Mouse (Mus musculus): ENCODE measurements at regions not wholly inside any gene's neighbourhood (a gene's known extent, or its start where the extent isn't known, plus 50 kb on each side); places are given as distances from the start of the nearest gene placed in this dataset.

GRCm38 (mm10) chr12:16068940-16069339 is 252.2 kb upstream of the Trib2 start:
- DNase-seq (ENCODE audit: low spot score in 2 of 2): peak; percentile 13 to 14

- no peak for DNase-seq (ENCODE audit: low spot score in 2 of 2)
Observed at GRCm38 (mm10) chr12:16062689-16063088, 246.0 kb upstream of the Trib2 start.

- DNase-seq (ENCODE audit: low spot score in 2 of 2): no peak
Observed at GRCm38 (mm10) chr12:16060461-16060860, 243.7 kb upstream of the Trib2 start.

DNA sequence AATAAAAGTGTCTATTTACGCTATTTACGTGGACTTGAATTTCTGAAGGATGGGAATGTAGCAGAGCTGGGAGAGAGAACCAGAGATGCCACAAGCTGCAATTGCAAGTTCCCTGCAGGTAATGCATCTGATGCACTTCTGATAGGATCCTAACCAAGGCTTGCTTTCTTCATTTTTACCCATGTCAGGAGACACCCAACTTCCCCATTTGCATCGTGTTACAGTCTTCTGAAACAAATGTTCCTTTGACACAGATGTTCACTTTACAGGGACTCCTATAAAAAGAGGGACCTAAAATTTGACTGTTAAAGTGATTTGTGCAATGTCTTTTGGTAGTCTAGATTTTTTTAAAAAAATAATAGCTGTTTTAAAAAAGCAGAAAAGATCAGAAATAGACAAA is 241.5 kb upstream of the Trib2 start:
- no peak for DNase-seq (ENCODE audit: low spot score in 2 of 2)

DNA sequence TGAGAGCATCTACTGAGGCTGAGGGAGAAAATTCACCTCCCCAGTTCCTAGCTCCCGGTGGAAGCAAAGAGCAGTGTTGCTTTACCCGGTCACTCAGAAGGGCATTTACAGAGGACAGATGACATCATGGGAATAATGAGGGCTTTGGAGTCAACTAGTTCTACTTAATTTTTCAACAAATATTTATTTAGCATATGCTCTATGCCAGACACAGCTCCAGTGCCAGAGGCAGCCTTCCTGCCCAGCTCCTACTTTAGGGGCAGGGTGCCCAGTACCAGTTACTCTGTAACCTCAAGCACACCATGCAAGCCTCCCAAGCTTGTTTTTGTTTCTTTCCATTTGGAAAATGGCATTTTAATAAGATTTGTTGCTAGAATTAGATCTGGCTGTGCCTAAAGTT is 240.1 kb upstream of the Trib2 start:
- DNase-seq (ENCODE audit: low spot score in 2 of 2): no peak

DNA sequence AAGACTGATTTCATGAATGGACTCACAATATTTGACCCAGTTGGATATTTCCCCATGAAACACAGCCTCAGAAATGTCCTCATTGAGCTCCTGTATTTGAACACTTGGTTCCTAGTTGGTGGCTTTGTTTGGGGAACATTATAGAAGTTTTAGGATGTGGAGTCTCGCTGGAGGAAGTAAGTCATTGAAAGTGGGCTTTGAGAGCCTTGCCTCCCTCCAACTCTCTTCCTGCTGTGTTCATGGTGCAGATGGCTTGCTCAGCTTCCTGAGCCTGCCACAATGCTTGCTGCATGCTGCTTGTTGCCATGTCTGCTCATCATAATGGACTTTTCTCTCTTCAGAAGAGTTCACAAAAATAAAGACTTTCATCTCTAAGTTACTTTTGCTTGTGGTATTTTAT is 239.5 kb upstream of the Trib2 start:
- no peak for DNase-seq (ENCODE audit: low spot score in 2 of 2)

- no peak for DNase-seq (ENCODE audit: low spot score in 2 of 2)
Observed at GRCm38 (mm10) chr12:16054591-16054990, 237.9 kb upstream of the Trib2 start.

- no peak for DNase-seq (ENCODE audit: low spot score in 2 of 2)
Observed at GRCm38 (mm10) chr12:16053735-16054134, 237.0 kb upstream of the Trib2 start.

GRCm38 (mm10) chr12:16052998-16053397 is 236.3 kb upstream of the Trib2 start:
- DNase-seq (ENCODE audit: low spot score in 2 of 2): no peak

- DNase-seq (ENCODE audit: low spot score in 2 of 2): no peak
Observed at GRCm38 (mm10) chr12:16052353-16052752, 235.6 kb upstream of the Trib2 start.

GRCm38 (mm10) chr12:16051439-16051838 is 234.7 kb upstream of the Trib2 start:
- no peak for DNase-seq (ENCODE audit: low spot score in 2 of 2)

DNA sequence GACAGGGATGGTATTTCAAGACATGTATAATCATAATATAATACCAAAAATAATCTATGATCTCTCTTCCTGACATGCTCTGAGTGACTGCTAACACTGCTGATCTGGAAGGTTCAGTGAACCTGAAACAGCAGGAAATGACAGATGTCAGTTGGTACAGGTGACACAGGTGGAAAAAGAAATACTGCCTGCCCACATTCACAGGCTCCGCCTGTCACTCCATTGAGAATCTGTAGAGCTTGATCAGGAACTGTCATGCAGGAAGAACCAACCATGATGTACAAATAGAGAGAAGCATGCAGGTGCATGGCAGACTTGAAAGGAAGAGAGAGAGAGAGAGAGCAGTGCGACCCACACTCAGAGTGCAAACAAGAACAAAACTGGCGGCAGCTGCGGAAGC is 232.8 kb upstream of the Trib2 start:
- no peak for DNase-seq (ENCODE audit: low spot score in 2 of 2)

GRCm38 (mm10) chr12:16046643-16047042 is 229.9 kb upstream of the Trib2 start:
- DNase-seq (ENCODE audit: low spot score in 2 of 2): no peak

GRCm38 (mm10) chr12:16045791-16046494 is 229.2 kb upstream of the Trib2 start:
- DNase-seq (ENCODE audit: low spot score in 2 of 2): no peak

DNA sequence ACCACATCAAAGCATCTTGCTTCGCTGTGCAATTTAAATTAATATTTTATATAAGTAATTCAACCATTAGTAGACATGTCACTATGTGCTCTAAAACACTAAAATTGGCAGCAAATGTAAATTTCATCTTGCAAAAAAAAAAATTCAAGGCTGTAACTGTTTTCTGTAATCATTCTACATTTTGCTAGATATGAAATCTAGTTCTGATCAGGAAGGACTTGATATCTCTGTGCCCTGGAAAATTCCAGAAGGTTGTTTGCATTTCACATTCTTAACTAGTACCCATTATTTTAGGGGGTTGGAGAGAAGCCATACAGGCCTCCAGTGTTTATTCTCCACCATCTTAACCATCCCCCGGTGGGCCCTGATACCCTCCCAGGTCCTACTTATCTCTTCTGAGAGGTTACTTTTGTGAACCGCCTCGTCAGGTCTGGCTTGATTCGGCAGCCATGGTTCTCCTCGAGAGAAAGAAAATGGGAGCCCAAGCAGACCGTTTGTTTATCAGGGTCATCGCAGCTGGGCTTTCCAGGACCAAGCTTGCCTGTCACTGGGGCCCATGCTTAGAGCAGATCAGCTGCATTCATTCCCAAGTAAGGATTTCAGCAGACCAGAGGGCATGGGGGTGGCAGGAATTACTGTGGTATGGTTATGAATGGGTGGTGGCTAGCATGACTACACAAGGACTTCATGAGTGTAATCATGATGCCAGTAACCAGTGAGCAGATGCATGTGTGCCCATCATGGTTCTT is 226.9 kb upstream of the Trib2 start:
- DNase-seq (ENCODE audit: low spot score in 2 of 2): no peak

GRCm38 (mm10) chr12:16042362-16042761 is 225.6 kb upstream of the Trib2 start:
- DNase-seq (ENCODE audit: low spot score in 2 of 2): no peak

GRCm38 (mm10) chr12:16041129-16041528 is 224.4 kb upstream of the Trib2 start:
- DNase-seq (ENCODE audit: low spot score in 2 of 2): no peak

DNA sequence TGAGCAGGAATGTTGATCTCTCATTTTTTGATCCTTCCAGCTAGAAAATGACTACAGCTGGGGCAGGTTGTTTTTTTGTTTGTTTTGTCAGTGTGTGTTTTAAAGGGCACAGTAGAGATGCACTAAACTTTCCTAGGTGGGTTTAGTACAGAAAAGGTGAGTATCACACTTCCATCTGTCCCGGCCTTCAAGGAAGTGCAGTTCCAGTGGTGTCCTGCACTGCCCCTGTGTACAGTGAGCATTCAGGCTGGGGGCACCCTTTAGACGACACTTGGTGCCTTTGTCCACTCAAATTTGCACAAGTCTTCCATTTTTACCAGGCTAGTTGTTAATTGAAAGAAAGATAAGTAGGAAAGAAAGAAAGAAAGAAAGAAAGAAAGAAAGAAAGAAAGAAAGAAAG is 218.8 kb upstream of the Trib2 start:
- DNase-seq (ENCODE audit: low spot score in 2 of 2): no peak

GRCm38 (mm10) chr12:16034691-16035515 is 218.2 kb upstream of the Trib2 start:
- no peak for DNase-seq (ENCODE audit: low spot score in 2 of 2)

GRCm38 (mm10) chr12:16026654-16027053 is 209.9 kb upstream of the Trib2 start:
- no peak for DNase-seq (ENCODE audit: low spot score in 2 of 2)

DNA sequence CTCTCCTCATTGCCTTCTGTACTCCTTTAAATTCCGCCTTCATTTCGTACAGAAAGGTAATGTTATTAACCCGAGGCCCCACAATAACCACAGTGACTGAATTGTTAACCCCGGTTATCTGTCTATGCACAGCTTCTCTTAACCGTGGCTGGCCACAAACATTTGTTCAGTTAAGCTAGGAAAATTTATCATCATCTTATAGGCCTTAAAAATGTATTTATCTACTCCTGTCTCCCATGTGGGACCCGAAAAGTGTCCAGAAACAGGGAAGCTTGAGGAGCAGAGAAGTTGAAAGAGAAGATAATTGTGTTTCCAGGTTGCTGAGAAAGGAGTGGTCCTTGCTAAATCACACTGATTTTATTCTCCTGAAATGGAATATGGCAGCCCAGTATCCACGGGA is 206.6 kb upstream of the Trib2 start:
- no peak for DNase-seq (ENCODE audit: low spot score in 2 of 2)

GRCm38 (mm10) chr12:16021202-16021821 is 204.6 kb upstream of the Trib2 start:
- DNase-seq (ENCODE audit: low spot score in 2 of 2): no peak
